Mouse (Mus musculus): Measurements from ENCODE around the gene Snx9.

The Snx9 gene

GRCm38 (mm10) chr17:5841128-5841942, at the start of gene Snx9:
Gene Snx9, plus strand, starts transcription at chr17:5841329.
- peak; percentile 59 for DNase-seq

- DNase-seq, result no peak
Measured at GRCm38 (mm10) chr17:5792164-5792791, 48.9 kb upstream of the Snx9 start.

GRCm38 (mm10) chr17:5793593-5793992, 47.5 kb upstream of the Snx9 start:
- no peak for DNase-seq

GRCm38 (mm10) chr17:5794276-5794675, 46.9 kb upstream of the Snx9 start:
- no peak for DNase-seq

- DNase-seq, result no peak
Measured at GRCm38 (mm10) chr17:5795369-5795768, 45.8 kb upstream of the Snx9 start.

- peak; percentile 74 for DNase-seq
Measured at GRCm38 (mm10) chr17:5795878-5796277, 45.3 kb upstream of the Snx9 start.

GRCm38 (mm10) chr17:5797124-5797760, 43.9 kb upstream of the Snx9 start:
- no peak for DNase-seq

GRCm38 (mm10) chr17:5798221-5798801, 42.8 kb upstream of the Snx9 start:
- no peak for DNase-seq

- no peak for DNase-seq
Measured at GRCm38 (mm10) chr17:5798900-5799299, 42.2 kb upstream of the Snx9 start.

GRCm38 (mm10) chr17:5799396-5800021, 41.6 kb upstream of the Snx9 start:
- DNase-seq, result no peak

- DNase-seq, result no peak
Measured at GRCm38 (mm10) chr17:5800254-5800653, 40.9 kb upstream of the Snx9 start.

- DNase-seq, result no peak
Measured at GRCm38 (mm10) chr17:5800824-5801560, 40.1 kb upstream of the Snx9 start.

- DNase-seq, result no peak
Measured at GRCm38 (mm10) chr17:5801761-5802655, 39.1 kb upstream of the Snx9 start.

GRCm38 (mm10) chr17:5802656-5802955, 38.5 kb upstream of the Snx9 start:
- no peak for DNase-seq

- no peak for DNase-seq
Measured at GRCm38 (mm10) chr17:5803229-5804012, 37.7 kb upstream of the Snx9 start.

GRCm38 (mm10) chr17:5804370-5805150, 36.6 kb upstream of the Snx9 start:
- DNase-seq, result no peak

GRCm38 (mm10) chr17:5805151-5805834, 35.8 kb upstream of the Snx9 start:
- no peak for DNase-seq

- no peak for DNase-seq
Measured at GRCm38 (mm10) chr17:5805935-5806334, 35.2 kb upstream of the Snx9 start.

GRCm38 (mm10) chr17:5806823-5807222, 34.3 kb upstream of the Snx9 start:
- no peak for DNase-seq

Data from right cerebral cortex, postnatal 14 days (tissue).